Mouse (Mus musculus) hematopoietic stem cell, adult 5-6 weeks (primary cell): ENCODE results near the gene Abcc8. TPM values are rescaled to one million over a fixed set of nuclear protein-coding genes. Genes with fewer than 3 reads are reported as not detected.

ENCODE experiments used
- ATAC-seq, 2 experiments: fragments of 125-278 bp in 1 of 2; replicated peaks in 1 of 2; 2 replicates each; pipeline ENCODE4 v1.8.0; 2016 to 2017; ENCODE audit warnings: inconsistent platforms in 2 of 2, mild to moderate bottlenecking in 2 of 2, moderate number of reproducible peaks in 2 of 2, low read depth in 1 of 2, moderate TSS enrichment in 1 of 2; ENCODE audit not compliant: low FRiP score in 2 of 2, poor library complexity in 2 of 2, severe bottlenecking in 2 of 2, insufficient read depth in 1 of 2, low TSS enrichment in 1 of 2
- total RNA-seq: library from RNA; stranded (forward); fragments of 172-1452, 232-1000 nt; gene quantifications from 2 replicates; pipeline ENCODE4 v1.2.3, GENCODE M21; 2017

Gene Abcc8
- total RNA-seq, 1 experiment from 2014 or later: not detected

DNA sequence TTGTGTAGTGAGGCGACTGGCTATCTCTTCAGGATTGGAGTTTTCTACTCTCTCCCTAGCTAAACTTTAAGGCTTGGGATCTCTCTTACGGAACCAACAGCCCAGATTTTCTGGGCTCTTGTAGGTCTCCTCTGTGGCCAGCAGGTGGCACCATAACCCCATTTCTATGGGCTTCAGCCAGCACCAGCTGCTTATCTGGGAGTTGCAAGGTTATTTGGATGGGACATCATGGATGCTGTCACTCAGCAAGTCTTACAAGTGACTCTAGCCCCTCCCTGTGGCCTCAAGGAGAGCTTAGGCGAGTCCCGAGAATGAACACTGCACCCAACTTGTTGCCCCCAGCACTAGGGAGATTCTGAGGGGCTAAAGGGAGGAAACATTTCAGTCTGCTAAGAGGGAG lies 83.7 kb downstream of the Abcc8 start:
- peak; percentile 49 to 63 for ATAC-seq

GRCm38 (mm10) chr7:46092803-46093202 lies 87.0 kb downstream of the Abcc8 start:
- ATAC-seq: no peak

DNA sequence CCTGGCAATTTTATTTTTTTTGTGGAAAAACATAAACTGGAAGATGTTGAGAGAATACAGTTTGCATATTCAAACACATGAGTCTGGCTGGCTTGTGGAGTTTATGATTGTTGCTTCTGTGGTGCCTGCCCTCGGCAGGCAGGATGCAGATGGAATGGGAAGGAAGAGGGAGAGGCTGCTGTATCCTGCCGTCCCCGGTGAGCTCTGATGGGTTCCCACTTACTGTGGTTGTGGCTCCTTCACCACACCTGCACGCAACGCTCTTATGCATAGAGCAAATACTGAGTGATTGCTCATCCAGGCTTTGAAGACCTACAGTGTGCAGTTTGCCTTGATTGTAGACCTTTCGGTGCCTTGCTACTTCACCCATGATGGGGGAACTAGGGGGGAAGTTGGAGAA lies 91.6 kb downstream of the Abcc8 start:
- ATAC-seq: peak; percentile 75 to 87

DNA sequence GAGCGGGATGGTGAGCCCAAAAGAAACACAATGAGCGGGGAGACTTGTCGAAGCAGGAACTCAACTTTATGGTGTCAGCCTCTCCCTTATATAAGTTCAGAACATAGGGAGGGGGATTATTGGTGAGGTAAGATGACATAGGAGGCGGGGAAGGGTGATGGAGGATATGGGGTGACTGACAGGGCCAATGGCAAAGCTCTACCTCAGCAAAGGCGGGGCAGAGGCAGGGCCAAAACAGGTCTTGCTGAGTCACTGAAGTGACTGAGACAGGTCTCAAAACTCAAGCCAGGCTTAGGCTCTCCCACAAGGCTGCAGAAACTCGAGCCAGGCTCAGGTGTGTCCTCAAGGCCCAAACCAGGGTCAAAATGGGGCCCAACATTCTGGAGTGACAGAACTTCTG lies 93.5 kb downstream of the Abcc8 start:
- ATAC-seq: no peak

DNA sequence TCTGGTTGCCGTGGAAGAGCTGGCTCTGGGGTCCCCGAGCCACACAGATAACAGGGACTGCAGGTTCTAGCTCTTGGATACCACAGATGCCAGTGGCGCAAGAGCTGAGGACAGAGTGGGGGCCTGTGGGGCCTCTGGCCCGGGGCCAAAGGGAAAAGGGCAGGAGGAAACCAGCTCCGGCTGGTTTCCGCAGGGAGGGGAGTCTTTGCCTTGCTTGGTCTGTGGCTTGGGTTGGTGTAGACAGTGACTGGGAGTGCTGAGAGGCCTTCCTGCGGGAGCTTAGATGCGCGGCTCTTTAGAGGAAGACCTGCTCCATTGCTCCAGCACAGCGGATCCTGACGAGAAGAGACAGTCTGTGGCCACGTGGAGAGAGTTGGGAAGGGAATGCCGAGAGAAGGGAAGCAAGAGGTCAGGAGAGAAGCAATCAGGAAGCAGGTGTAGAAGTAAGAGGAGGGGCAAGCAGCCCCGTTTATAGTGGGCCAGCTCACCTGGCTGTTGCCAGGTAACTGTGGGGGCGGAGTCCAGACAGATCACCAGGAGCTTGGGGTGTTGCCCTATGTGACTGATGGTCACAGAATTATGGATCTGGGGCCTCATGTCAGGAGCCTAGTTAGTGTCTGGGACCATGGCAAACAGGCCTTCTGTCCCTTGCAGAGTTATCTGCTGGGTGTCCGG lies 94.9 kb downstream of the Abcc8 start:
- peak; percentile 23 to 33; a peak in 1 of 4 replicates for ATAC-seq

GRCm38 (mm10) chr7:46084024-46084423 lies 95.8 kb downstream of the Abcc8 start:
- no peak for ATAC-seq

DNA sequence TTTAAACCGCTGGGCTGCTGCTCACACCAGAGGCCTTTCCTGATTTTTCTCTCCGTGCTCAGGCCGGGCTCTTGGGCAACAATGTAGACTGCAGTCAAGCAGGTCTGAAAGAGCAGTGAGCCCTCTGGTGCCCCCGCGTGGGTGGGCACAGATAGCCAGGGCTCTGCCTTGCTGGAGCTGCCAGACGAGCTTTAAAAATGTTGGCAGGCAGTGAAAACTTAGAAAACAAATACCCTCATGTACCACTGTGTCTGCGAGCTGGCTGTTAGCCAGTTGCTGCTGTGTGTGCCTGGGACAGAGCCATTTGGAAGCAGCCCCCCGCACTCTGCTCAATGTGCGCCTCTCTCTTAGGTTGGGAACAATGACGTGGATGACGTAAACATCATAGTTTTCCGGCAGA lies 102.2 kb downstream of the Abcc8 start:
- no peak for ATAC-seq

DNA sequence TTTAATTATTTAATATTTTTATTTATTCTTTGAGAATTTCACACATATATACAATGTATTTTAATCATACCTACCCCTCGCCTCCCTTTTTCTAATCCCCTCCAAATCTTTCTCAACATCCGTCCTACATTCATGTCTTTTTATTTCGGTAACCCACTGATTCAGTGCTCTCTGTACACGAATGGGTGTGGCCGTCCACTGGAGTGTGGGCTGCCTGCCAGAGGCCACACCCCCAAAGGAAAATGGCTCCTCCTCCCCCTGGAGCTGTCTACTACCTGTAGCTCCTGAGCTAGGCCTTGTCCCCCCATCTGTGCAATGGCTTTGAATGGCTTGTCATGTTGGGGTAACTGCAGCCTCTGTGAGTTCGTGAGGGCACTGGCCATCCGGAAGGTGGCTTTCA lies 103.0 kb downstream of the Abcc8 start:
- ATAC-seq: no peak

DNA sequence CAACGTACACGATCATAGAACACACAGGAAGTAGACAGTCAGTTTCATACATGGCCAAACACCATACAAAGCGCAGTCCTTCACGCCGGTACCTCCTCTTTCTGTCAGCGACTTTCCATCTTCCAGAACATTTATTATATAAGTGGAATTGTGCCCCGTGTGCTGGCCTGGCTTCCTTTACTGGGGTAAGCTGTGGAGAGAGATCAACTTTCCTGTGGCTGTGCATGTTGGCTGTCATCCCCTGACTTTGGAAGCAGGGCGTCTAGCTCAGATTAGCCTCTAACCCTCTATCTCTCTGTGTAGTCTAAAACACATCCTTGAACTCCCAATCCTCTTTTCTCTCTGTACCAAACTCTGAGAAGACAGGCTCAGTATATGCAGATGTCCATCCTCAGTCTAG lies 111.0 kb downstream of the Abcc8 start:
- no peak for ATAC-seq

GRCm38 (mm10) chr7:46063296-46063695 lies 116.5 kb downstream of the Abcc8 start:
- ATAC-seq: no peak

- no peak for ATAC-seq
Observed at GRCm38 (mm10) chr7:46061614-46062013, 118.2 kb downstream of the Abcc8 start.

GRCm38 (mm10) chr7:46060688-46061087 lies 119.1 kb downstream of the Abcc8 start:
- ATAC-seq: no peak

DNA sequence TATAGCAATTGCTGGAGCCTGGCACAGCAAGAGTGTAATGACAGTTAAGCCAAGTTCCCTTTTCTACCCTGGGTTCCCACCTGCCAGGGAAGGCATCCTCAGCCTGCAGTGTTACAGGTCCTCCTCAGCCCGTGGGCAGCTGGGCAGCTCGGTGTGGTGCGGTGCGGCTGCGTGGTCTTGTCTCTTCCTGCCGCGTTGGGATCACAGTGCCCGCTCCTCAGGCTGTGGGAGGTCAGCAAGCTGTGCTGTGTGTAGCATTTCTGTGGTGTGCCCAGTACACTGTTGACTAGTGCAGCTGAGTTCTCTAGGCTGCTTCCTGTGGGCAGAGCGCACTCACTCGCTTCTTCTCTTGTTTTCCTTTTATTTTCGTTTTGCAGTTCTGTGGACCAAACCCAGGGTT lies 121.0 kb downstream of the Abcc8 start:
- ATAC-seq: peak; percentile 78 to 81

Other genes starting within 250 kb of the Abcc8 start
- not detected in 2 replicates for gene Abcc6, start 149.7 kb downstream of the Abcc8 start, total RNA-seq
- gene Nomo1, start 146.3 kb downstream of the Abcc8 start, total RNA-seq: 36.7 and 48.5 TPM in 2 replicates
- gene Kcnj11, start 79.3 kb downstream of the Abcc8 start, total RNA-seq: not detected in 2 replicates
- gene Ush1c, start 58.5 kb upstream of the Abcc8 start, total RNA-seq: not detected in 2 replicates
- gene Otog, start 61.0 kb upstream of the Abcc8 start, total RNA-seq: not detected in 2 replicates
- gene Myod1, start 196.4 kb upstream of the Abcc8 start, total RNA-seq: not detected in 2 replicates
- 0.19 and 0.25 TPM in 2 replicates for gene Kcnc1, start 216.5 kb upstream of the Abcc8 start, total RNA-seq